Mouse (Mus musculus) frontal cortex, postnatal 10 days (tissue): ENCODE results near the gene Ms4a15.

Experiments
- DNase-seq, 2 experiments: peaks; one replicate each; pipeline ENCODE4 v3.0.0; 2022; ENCODE audit warnings: low spot score in 2 of 2, mixed read lengths in 1 of 2

Ms4a15 gene

GRCm38 (mm10) chr19:10993150-10993549 is at the start of gene Ms4a15:
Gene Ms4a15 (minus strand): TSS chr19:10993250.
- DNase-seq: no peak

DNA sequence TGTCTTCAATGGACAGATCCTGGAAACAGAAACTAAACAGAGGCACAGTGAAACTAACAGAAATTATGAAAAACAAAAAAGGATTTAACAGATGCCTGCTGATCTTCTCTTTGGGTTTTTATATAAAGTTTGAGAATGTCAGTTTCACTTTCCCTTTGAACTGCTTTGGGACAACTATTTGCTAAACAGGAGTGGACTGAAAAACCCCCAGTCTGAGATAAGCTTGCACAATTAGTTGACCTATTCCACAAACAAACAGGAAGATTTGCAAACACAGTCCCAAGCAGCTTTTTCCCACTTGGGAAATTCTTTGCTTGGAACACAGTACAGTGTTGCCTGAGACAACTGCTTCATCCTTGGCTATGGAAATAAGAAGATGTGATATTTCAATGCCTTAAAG is 44.5 kb upstream of the Ms4a15 start:
- DNase-seq: no peak

GRCm38 (mm10) chr19:11022382-11022781 is 29.3 kb upstream of the Ms4a15 start:
- DNase-seq: no peak

DNA sequence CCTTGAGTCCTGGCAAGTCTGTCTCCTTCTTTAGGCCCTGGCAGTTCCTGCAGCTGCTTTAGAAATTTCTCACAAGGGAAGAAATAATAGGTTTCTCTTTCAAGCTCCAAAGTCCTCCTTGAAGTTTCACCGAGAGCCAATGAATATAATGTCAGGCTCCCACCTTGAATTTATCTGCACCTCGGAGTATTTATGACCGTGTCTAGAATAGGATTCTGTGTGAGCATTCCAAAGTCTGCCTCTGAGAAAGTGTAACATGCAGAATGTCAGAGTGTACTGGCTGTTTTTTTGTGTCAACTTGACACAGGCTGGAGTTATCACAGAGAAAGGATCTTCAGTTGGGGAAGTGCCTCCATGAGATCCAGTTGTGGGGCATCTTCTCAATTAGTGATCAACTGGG is 24.8 kb upstream of the Ms4a15 start, which contains the start of gene Ms4a18:
Gene Ms4a18, minus strand, starts transcription at position 141 of the 400 bp plus-strand sequence.
- no peak for DNase-seq

GRCm38 (mm10) chr19:11017251-11017650 is 24.2 kb upstream of the Ms4a15 start:
- no peak for DNase-seq

DNA sequence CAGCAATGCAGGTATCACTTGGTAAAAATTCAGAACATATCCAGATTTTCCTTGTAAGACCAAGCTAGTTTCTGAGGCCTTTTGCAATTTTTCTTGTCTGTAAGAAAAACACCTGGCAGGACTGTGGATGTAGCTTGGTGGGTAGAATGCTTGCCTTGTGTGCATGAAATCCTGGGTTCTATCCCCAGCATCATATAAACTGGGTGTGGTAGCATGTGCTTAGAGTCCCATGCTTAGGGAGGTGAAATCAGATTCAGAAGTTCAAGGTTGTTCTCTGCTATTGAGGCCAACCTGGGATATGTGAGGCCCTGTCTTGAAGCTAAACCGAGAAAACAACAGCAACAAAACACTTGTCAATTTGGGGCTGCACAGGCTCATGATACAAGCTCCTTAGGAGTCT is 22.9 kb upstream of the Ms4a15 start:
- DNase-seq: no peak

- DNase-seq: no peak
Measured at GRCm38 (mm10) chr19:11015468-11015867, 22.4 kb upstream of the Ms4a15 start.

DNA sequence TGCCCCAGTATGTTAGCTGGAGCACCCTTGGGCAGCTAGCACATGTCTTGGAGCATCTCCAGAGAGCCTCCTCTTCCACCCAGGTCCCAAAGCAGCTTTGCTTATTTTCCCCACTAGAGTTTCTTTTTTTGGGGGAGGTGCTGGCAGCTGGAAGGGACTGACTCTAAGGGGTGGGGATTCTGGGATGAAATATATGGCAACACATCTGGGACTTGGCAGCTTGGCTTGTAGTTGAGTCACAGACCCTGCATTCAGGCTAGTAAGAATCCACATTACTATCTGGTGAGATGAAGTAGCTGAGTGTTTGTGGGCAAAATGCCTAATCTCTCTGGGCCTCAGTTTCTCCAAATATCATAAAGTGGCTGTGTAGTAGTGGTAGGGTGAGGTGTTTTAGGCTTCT is 1.1 kb downstream of the Ms4a15 start:
- DNase-seq: no peak

GRCm38 (mm10) chr19:10990751-10991150 is 2.3 kb downstream of the Ms4a15 start:
- no peak for DNase-seq

DNA sequence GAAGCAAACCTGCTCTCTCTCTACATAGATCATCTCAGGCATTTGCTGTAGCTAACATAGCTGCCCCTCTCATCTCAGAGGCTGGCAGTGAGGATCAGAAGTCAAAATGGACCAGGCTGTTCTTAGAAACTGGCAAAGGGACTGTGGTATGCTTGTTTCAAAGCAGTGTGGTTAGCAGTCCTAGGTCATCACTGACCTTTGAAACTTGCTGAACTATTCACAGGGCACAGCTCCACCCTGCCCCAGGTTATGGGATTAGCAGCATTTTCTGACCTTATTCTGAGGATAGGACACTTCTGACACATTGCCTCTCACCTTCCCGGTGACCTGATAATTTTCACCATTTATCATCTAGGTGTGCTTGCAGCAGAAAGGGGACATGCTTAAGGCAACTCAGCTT is 4.5 kb downstream of the Ms4a15 start:
- DNase-seq: no peak

GRCm38 (mm10) chr19:10985889-10986288 is 7.2 kb downstream of the Ms4a15 start:
- no peak for DNase-seq

DNA sequence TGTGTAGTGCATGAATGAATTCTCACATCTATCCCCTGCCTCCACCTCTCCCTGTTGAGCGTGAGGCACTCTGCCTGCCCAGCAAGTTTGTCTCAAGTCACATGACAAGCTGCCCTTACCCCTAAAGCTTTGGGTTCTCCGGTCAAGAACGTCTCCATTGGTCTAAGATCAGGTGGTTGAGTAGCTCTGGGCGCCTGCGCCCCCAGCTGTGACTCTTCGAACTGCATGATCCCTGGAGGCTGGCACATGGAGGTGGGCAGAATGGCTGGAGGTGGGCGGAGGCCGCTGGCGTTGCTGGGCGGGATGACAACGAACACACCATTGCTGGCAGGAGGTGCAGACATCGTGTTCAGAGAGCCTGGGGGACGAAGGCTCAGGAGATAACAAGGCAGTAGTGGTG is 8.5 kb downstream of the Ms4a15 start:
- no peak for DNase-seq

DNA sequence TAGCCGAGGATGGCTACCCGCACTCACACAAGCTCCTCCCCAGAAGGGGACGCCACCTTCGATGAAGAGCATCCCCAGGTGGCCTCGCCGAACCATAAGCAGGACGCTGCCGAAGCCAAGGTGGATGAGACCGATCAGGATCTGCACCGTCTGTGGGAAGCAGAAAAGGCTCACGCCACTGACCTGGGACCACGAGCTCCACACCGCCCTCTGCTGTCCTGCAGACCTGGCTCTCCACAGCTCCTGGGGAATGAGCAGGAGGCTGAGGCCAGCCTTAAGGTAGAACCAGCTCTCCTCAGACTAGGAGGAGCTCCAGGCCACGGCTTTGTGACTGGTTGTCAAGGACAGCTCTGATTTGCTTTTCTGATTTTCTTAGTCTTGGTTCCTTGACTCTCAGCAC is 9.9 kb downstream of the Ms4a15 start:
- no peak for DNase-seq

- no peak for DNase-seq
Measured at GRCm38 (mm10) chr19:10980210-10980609, 12.8 kb downstream of the Ms4a15 start.

DNA sequence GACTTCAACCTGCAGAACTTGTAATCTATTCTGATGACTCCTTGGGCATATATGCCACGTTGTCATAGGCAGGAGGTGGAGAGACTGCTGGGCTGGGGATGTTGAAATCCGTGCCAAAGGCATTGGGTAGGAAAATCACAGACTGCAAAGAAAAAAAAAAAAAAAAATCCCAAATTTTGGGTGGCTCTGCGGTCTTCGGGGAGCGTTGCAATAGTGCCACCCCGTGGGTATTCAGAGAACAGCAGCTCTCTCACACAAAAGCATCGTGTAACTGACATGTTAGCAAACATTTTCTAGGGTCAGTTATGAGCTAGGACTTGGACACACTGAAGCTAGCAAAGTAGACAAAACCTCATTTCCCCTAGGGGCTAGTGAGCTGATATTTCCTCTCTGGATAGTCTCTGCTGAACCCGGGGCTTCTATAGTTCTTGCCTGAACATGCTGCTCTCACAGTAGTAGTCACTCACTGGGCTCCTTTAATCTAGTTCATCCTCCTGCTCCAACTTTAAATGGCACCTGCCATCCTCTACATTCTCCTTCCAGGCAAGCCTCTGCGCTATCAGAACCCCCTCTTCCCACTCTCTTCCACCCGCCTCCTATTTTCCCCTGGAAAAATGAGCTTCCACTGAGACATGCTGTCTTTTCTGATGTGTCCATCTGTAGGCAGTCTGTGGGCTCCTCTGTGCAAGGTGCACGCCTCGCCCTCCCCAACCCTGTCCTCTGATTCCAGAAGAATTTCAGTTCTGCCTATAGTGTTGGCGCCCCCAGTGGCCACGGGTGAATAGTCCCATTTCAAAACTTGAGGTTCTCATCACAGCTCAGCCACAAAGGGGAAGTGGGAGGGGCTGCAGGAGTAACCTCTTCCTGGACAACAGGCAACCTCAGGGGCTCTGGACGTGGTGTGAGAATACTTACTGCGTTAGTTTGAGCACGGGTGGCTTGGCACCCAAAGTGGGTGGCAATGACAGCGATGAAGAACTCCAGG is 13.6 kb downstream of the Ms4a15 start:
- peak; percentile 63 to 64 for DNase-seq

GRCm38 (mm10) chr19:10976318-10976717 is 16.7 kb downstream of the Ms4a15 start:
- DNase-seq: no peak

DNA sequence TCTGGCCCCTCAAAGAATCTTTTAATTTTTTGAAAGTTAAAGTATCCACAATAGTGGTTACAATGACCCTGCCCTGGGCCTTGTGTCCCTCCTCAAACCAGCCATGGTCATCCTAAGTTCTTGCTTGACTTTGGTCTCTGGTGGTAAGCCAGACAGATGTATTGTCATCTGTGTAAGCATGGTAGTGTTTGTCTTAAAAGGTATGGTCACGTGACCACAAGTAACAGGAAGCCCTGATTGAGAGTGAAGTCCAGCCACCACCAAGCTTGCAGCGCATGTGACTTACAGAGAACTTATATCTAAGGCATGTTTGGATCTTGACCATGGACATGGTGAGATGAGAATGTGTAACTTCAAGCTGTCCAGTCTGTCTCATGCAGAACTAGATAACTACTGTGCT is 17.9 kb downstream of the Ms4a15 start:
- no peak for DNase-seq

DNA sequence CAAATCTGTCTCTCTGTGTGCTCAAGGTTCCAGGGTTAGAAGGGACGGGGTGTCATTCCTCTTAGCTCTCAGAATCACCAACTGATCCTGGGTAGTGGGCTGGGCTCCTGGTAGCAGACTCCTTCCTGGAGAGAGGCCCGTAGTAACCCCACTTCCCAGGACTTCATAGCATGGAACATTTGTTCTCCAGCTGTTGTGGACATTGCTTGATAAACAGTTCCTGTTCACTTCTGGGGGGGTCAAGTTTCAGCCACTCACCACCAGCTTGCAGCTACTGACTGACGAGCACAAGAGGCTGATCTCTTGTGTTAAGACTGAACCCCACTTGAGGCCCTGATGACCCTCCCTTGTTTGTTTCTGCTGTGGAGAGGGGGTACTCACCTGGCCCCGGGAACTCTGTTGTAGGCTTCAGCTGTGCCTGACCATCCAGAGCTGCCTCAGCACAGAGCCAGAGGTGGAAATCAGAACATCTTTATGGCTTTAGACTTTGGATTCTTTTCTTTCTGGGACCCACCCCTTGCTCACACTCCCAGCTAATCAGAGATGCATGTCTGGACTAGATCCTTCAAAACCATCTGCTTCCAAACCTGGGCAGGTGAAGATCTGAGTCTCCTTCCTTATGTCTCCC is 18.7 kb downstream of the Ms4a15 start, which contains the start of gene Ms4a10:
Gene Ms4a10, minus strand, starts transcription at position 433 of the 628 bp plus-strand sequence.
- no peak for DNase-seq

DNA sequence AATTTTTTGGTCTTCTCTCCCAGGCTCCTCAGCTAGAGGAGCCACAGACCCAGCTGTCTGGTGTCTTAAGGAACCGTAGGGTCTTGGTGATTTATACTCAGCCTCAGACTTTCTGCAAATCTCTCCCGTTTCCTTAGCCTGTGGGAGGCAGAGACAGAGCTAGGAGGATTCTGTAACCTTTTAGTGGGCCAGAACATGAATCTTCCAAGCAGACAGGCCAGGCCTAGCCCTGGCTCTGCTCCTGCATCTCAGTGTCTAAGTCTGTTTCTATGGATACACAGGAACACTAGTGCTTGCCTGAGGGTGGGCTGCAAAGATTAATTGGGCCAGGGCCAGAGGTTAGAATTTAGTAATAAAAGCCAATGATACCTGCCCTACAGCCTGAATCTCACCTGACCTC is 19.9 kb downstream of the Ms4a15 start:
- DNase-seq: no peak

DNA sequence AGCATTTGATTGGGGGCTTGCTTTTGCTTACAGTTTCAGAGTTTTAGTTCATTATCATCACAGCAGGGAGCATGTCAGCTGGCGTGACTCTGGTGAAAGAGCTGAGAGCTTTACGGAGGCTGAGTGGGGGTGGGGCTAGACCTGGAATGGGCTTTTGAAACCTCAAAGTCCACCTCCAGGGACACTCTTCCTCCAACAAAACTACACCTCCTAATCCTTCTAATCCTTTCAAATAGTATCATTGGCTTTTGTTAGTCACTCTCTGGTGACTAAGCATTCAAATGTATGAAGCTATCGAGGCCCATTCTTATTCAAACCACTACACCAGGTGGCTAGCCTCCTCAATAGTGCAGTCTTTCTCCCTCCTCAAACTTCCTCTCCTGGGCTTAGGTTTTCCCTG is 20.4 kb downstream of the Ms4a15 start:
- DNase-seq: no peak

GRCm38 (mm10) chr19:10970457-10970856 is 22.6 kb downstream of the Ms4a15 start:
- DNase-seq: no peak

DNA sequence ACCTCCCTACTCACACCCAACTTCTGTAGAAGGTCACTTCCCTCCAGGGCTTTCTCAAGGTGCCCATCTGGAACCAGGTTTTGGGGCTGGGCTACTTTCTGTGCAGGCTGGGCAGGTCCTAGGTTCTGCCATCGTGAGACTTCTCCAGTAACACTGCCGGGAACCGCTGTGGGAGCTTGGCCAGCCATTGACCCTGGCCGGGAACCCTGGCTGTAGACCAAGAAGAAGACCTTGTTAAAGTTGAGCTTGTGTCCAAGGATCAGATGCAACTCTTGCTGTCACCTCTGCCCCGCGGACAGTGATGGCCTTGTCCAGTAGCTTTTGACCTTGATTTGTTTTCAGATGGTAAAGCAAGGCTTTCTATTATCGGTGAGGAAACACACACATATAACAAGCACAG is 24.5 kb downstream of the Ms4a15 start:
- no peak for DNase-seq

- DNase-seq: no peak
Measured at GRCm38 (mm10) chr19:10965721-10966120, 27.3 kb downstream of the Ms4a15 start.
